Mouse (Mus musculus) CH12.LX (cell line): ENCODE measurements at regions not wholly inside any gene's neighbourhood (a gene's known extent, or its start where the extent isn't known, plus 50 kb on each side); places are given as distances from the start of the nearest gene placed in this dataset.

Source experiments
- DNase-seq: peaks from one replicate; pipeline ENCODE4 v3.0.0-alpha.2; 2013; ENCODE audit errors: extremely low read depth
- H3K27ac ChIP-seq: 2 replicates; pipeline ENCODE4 v1.5.1; 2012; ENCODE audit warnings: low read depth, mild to moderate bottlenecking, control low read depth, moderate library complexity; ENCODE audit not compliant: insufficient read depth
- H3K27me3 ChIP-seq: replicated peaks from 2 replicates; pipeline ENCODE3; 2012; ENCODE audit warnings: inconsistent platforms
- H3K36me3 ChIP-seq, 2 experiments: replicated peaks in 1 of 2; 2 replicates each; pipeline versions ENCODE3 to v1.6.1; 2012; ENCODE audit warnings: inconsistent platforms in 1 of 2, low read length in 1 of 2, mild to moderate bottlenecking in 1 of 2, mixed read lengths in 1 of 2, moderate library complexity in 1 of 2; ENCODE audit not compliant: control insufficient read depth in 1 of 2, insufficient read depth in 1 of 2
- H3K4me1 ChIP-seq, 2 experiments: 2 replicates each; pipeline ENCODE4 v1.6.1; 2012; ENCODE audit warnings: inconsistent platforms in 1 of 2, moderate library complexity in 1 of 2; ENCODE audit not compliant: insufficient read depth in 2 of 2, control insufficient read depth in 1 of 2
- H3K4me2 ChIP-seq: 2 replicates; pipeline ENCODE4 v1.6.1; 2012; ENCODE audit warnings: low read depth, mild to moderate bottlenecking, control low read depth; ENCODE audit not compliant: poor library complexity, insufficient read depth, severe bottlenecking
- H3K4me3 ChIP-seq, 3 experiments: fragments of 150-350 bp in 1 of 3; sonication (generic) in 1 of 3; replicated peaks in 1 of 3; 2 replicates each; pipeline versions ENCODE3 to v1.5.1; 2011 to 2012; ENCODE audit warnings: low read depth in 2 of 3, low read length in 2 of 3, mild to moderate bottlenecking in 2 of 3, moderate library complexity in 2 of 3, control low read depth in 1 of 3, improper control_type of control experiment in 1 of 3, inconsistent platforms in 1 of 3, mixed read lengths in 1 of 3; ENCODE audit not compliant: poor library complexity in 1 of 3
- H3K79me2 ChIP-seq: replicated peaks from 2 replicates; pipeline ENCODE4 v1.6.1; 2012; ENCODE audit warnings: mild to moderate bottlenecking, moderate library complexity; ENCODE audit not compliant: control insufficient read depth, poor library complexity, insufficient read depth, severe bottlenecking; ENCODE audit errors: extremely low read depth
- H3K9ac ChIP-seq: 2 replicates; pipeline ENCODE4 v1.6.1; 2012; ENCODE audit warnings: low read depth, mild to moderate bottlenecking, control low read depth, moderate library complexity; ENCODE audit not compliant: insufficient read depth
- H3K9me3 ChIP-seq: replicated peaks from 2 replicates; pipeline ENCODE3; 2012; ENCODE audit warnings: low read length, inconsistent platforms, mixed read lengths
- CHD2 ChIP-seq: IDR thresholded peaks from 2 replicates; pipeline ENCODE4 v1.6.1; 2011; ENCODE audit warnings: low read length, improper control_type of control experiment
- ELF1 ChIP-seq: IDR thresholded peaks from 2 replicates; pipeline ENCODE4 v1.6.1; 2014; ENCODE audit warnings: low read depth, mild to moderate bottlenecking, inconsistent platforms, low read length, improper control_type of control experiment
- EP300 ChIP-seq: IDR thresholded peaks from 2 replicates; pipeline ENCODE4 v1.6.1; 2011; ENCODE audit warnings: low read length, improper control_type of control experiment
- ETS1 ChIP-seq: conservative IDR thresholded peaks from 2 replicates; pipeline ENCODE4 v1.6.1; 2012; ENCODE audit warnings: low read depth, mild to moderate bottlenecking, inconsistent platforms, low read length, improper control_type of control experiment, moderate library complexity
- GABPA ChIP-seq: IDR thresholded peaks from 2 replicates; pipeline ENCODE4 v1.6.1; 2012; ENCODE audit warnings: low read depth, low read length, improper control_type of control experiment, inconsistent platforms; ENCODE audit not compliant: insufficient replicate concordance
- HCFC1 ChIP-seq: IDR thresholded peaks from 2 replicates; pipeline ENCODE4 v1.6.1; 2012; ENCODE audit warnings: low read depth, mild to moderate bottlenecking, inconsistent platforms, low read length, improper control_type of control experiment
- IRF4 ChIP-seq: IDR thresholded peaks from 2 replicates; pipeline ENCODE4 v1.6.1; 2014; ENCODE audit warnings: low read depth, mild to moderate bottlenecking, inconsistent platforms, low read length, improper control_type of control experiment
- JUND ChIP-seq: conservative IDR thresholded peaks from 2 replicates; pipeline ENCODE4 v1.6.1; 2011; ENCODE audit warnings: low read depth, low read length, improper control_type of control experiment
- KAT2A ChIP-seq: IDR thresholded peaks from 2 replicates; pipeline ENCODE4 v1.6.1; 2012; ENCODE audit warnings: low read length, improper control_type of control experiment, inconsistent platforms; ENCODE audit not compliant: insufficient replicate concordance
- MAFK ChIP-seq: IDR thresholded peaks from 2 replicates; pipeline ENCODE4 v1.6.1; 2011; ENCODE audit warnings: low read length, improper control_type of control experiment; ENCODE audit not compliant: insufficient replicate concordance
- MAX ChIP-seq: IDR thresholded peaks from 2 replicates; pipeline ENCODE4 v1.6.1; 2011; ENCODE audit warnings: low read length, improper control_type of control experiment
- MAZ ChIP-seq: IDR thresholded peaks from 2 replicates; pipeline ENCODE4 v1.6.1; 2012; ENCODE audit warnings: low read depth, mild to moderate bottlenecking, inconsistent platforms, low read length, improper control_type of control experiment, moderate library complexity
- MXI1 ChIP-seq: IDR thresholded peaks from 2 replicates; pipeline ENCODE4 v1.6.1; 2011; ENCODE audit warnings: mild to moderate bottlenecking, low read depth, low read length, improper control_type of control experiment
- MYC ChIP-seq: IDR thresholded peaks from 2 replicates; pipeline ENCODE4 v1.6.1; 2011; ENCODE audit warnings: low read depth, mild to moderate bottlenecking, improper control_type of control experiment, low read length
- NELFE ChIP-seq: IDR thresholded peaks from 2 replicates; pipeline ENCODE4 v1.6.1; 2011; ENCODE audit warnings: low read depth, low read length, improper control_type of control experiment
- POLR2A ChIP-seq: IDR thresholded peaks from 2 replicates; pipeline ENCODE4 v1.6.1; 2011; ENCODE audit warnings: low read depth, mild to moderate bottlenecking, improper control_type of control experiment, low read length
- RAD21 ChIP-seq: IDR thresholded peaks from 2 replicates; pipeline ENCODE4 v1.6.1; 2011; ENCODE audit warnings: low read depth, mild to moderate bottlenecking, low read length, improper control_type of control experiment, moderate library complexity
- RCOR1 ChIP-seq: conservative IDR thresholded peaks from 2 replicates; pipeline ENCODE4 v1.6.1; 2012; ENCODE audit warnings: low read depth, mild to moderate bottlenecking, inconsistent platforms, low read length, improper control_type of control experiment
- SMC3 ChIP-seq: IDR thresholded peaks from 2 replicates; pipeline ENCODE4 v1.6.1; 2011; ENCODE audit warnings: low read depth, low read length, improper control_type of control experiment
- TBP ChIP-seq: conservative IDR thresholded peaks from 2 replicates; pipeline ENCODE4 v1.6.1; 2011; ENCODE audit warnings: low read depth, low read length, improper control_type of control experiment
- UBTF ChIP-seq: IDR thresholded peaks from 2 replicates; pipeline ENCODE4 v1.6.1; 2012; ENCODE audit warnings: low read depth, mild to moderate bottlenecking, inconsistent platforms, low read length, improper control_type of control experiment, moderate library complexity
- USF1 ChIP-seq: IDR thresholded peaks from 2 replicates; pipeline ENCODE4 v1.6.1; 2014; ENCODE audit warnings: low read depth, mild to moderate bottlenecking, inconsistent platforms, low read length, improper control_type of control experiment
- USF2 ChIP-seq: conservative IDR thresholded peaks from 2 replicates; pipeline ENCODE4 v1.6.1; 2011; ENCODE audit warnings: low read depth, low read length, improper control_type of control experiment
- ZC3H11A ChIP-seq: IDR thresholded peaks from 2 replicates; pipeline ENCODE4 v1.6.1; 2012; ENCODE audit warnings: low read depth, mild to moderate bottlenecking, inconsistent platforms, low read length, improper control_type of control experiment
- ZKSCAN1 ChIP-seq: IDR thresholded peaks from 2 replicates; pipeline ENCODE4 v1.6.1; 2012; ENCODE audit warnings: low read depth, inconsistent platforms, low read length, improper control_type of control experiment, borderline replicate concordance
- ZNF384 ChIP-seq: IDR thresholded peaks from 2 replicates; pipeline ENCODE4 v1.6.1; 2012; ENCODE audit warnings: low read depth, low read length, improper control_type of control experiment, inconsistent platforms
- dilution Hi-C: fragments of 300-500 bp; cut with MboI; formaldehyde crosslinking; loops from 2 replicates; pipeline ENCODE4 v1.14.3; 2020; ENCODE audit warnings: low sequenced_read_pairs; ENCODE audit not compliant: extremely low pct_unique_long_range_greater_than_20kb, extremely low pct_ligation_motif_present
- in situ Hi-C: fragments of 300-500 bp; cut with MboI; formaldehyde crosslinking; loops from 3 replicates; pipeline ENCODE4 v1.14.3; 2019; ENCODE audit warnings: low sequenced_read_pairs, low pct_ligation_motif_present, low pct_unique_long_range_greater_than_20kb, mixed read lengths

DNA sequence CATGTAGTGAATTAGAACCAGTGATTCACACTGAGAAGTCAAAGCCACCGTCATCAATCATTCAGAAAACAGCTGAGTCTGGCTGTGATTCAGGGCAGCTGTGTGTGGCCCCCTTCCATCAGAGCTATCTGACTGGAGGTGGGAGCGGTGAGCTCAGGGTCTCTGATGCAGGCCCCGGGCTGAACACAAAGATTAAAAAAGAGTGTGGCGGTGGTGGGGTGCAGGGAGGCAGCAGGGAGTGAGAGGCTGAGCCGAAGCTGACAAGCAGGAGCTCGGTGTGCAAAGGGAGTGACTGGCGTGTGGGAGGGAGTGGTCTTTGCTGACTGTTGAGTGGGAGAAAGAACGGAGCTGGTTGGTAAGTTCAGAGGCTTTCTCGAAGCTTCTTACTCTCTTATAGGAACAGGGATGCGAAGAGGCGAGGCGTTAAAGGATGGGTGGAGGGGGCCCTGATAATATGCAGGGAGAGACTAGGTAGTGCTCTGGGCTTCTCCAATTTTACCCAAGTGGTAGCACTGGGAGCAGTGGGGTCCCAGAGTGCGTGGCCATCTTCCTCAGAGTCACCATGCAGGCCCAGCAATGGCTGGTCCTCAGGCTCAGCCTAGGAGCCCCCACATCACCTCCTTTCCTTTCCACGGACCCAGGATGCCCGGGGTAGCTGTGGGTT lies 116.1 kb upstream of the Fstl4 start:
- no peaks in the 10 kb centered on the region for H3K4me1 ChIP-seq
- in situ Hi-C loops: no loop called here
- H3K4me2 ChIP-seq: no peak overlapping the region
- no peak for DNase-seq
- H3K9ac ChIP-seq: no peak overlapping the region
- dilution Hi-C loops: no loop called here
- no peak overlapping the region for H3K4me3 ChIP-seq
- peaks cover 95% of the 10 kb centered on the region for H3K27me3 ChIP-seq
- TF ChIP-seq MAX (no peak), MAFK (no peak), POLR2A (no peak), JUND (no peak), RCOR1 (no peak), ZNF384 (no peak), USF1 (no peak), ZC3H11A (no peak), UBTF (no peak), KAT2A (no peak), HCFC1 (no peak), RAD21 (no peak), ZKSCAN1 (no peak), GABPA (no peak), USF2 (no peak), MYC (no peak), MXI1 (no peak), EP300 (no peak), TBP (no peak), ETS1 (no peak)
- H3K36me3 ChIP-seq: no peaks in the 10 kb centered on the region
- H3K79me2 ChIP-seq: no peaks in the 10 kb centered on the region
- no peak overlapping the region for H3K27ac ChIP-seq
- peaks cover 3% of the 10 kb centered on the region for H3K9me3 ChIP-seq

- H3K4me1 ChIP-seq: no peaks in the 10 kb centered on the region
- no peak for TF ChIP-seq ZC3H11A
- no peak for TF ChIP-seq NELFE
- TF ChIP-seq SMC3: no peak
- TF ChIP-seq ELF1: no peak
- no peak for TF ChIP-seq RCOR1
- no peak for TF ChIP-seq IRF4
- no peak for TF ChIP-seq MAZ
- TF ChIP-seq CHD2: no peak
- no peak for TF ChIP-seq GABPA
- TF ChIP-seq RAD21: no peak
- no peak for TF ChIP-seq MAX
- no peak for TF ChIP-seq USF2
- TF ChIP-seq HCFC1: no peak
- no peak for TF ChIP-seq UBTF
- H3K27ac ChIP-seq: no peak overlapping the region
- DNase-seq: no peak
- no peak overlapping the region for H3K9ac ChIP-seq
- H3K4me2 ChIP-seq: no peak overlapping the region
- H3K9me3 ChIP-seq: peaks cover 3% of the 10 kb centered on the region
- dilution Hi-C loops: no loop called here
- peaks cover 95% of the 10 kb centered on the region for H3K27me3 ChIP-seq
- in situ Hi-C loops: no loop called here
- no peaks in the 10 kb centered on the region for H3K79me2 ChIP-seq
- H3K36me3 ChIP-seq: no peaks in the 10 kb centered on the region
- H3K4me3 ChIP-seq: no peak overlapping the region
Observed at GRCm38 (mm10) chr11:52648849-52649400, 115.5 kb upstream of the Fstl4 start.
